Mouse (Mus musculus): ENCODE measurements at regions not wholly inside any gene's neighbourhood (a gene's known extent, or its start where the extent isn't known, plus 50 kb on each side); places are given as distances from the start of the nearest gene placed in this dataset.
"Not testable (repeated sequence)": the region's sequence is repeated elsewhere in the genome, so short reads cannot be mapped to it uniquely, and the experiment has no call there.

DNA sequence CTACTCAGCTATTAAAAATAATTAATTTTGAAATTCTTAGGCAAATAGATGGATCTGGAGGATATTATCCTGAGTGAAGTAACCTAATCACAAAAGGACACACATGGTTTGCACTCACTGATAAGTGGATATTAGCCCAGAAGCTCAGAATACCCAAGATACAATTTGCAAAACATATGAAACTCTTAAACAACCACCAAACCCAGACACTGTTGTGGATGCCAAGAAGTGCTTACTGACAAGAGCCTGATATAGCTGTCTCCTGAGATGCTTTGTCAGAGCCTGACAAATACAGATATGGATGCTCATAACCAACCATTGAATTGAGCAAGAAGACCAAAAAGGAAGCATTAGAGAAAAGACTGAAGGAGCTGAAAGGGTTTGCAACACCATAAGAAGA is 468.4 kb upstream of the Cdh12 start:
- not testable (repeated sequence) for DNase-seq

DNA sequence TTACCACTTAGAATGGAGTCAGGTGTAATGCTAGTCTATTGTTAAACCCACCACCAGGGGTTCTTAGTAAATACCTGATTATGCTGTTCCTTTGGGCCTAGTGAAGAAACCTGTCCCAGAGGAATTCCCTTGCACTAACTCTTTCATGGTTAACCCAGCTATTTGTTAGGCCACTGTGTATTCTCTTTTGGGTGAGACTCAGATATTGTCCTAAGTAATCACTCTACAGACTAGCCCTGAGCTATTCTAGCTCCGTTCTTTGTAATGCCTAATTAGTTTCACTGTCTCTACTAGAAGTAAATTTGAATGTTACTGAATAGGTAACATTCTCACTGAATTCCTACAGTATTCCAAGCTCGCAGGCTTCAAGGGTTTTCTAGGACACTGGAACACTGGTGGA is 464.1 kb upstream of the Cdh12 start:
- not testable (repeated sequence) for DNase-seq

GRCm38 (mm10) chr15:20031772-20032171 is 417.3 kb upstream of the Cdh12 start:
- no peak for DNase-seq

- DNase-seq: no peak
Observed at GRCm38 (mm10) chr15:20034382-20034781, 414.7 kb upstream of the Cdh12 start.

- no peak for DNase-seq
Observed at GRCm38 (mm10) chr15:20038550-20039435, 410.3 kb upstream of the Cdh12 start.

- no peak for DNase-seq
Observed at GRCm38 (mm10) chr15:20040041-20040440, 409.0 kb upstream of the Cdh12 start.

DNA sequence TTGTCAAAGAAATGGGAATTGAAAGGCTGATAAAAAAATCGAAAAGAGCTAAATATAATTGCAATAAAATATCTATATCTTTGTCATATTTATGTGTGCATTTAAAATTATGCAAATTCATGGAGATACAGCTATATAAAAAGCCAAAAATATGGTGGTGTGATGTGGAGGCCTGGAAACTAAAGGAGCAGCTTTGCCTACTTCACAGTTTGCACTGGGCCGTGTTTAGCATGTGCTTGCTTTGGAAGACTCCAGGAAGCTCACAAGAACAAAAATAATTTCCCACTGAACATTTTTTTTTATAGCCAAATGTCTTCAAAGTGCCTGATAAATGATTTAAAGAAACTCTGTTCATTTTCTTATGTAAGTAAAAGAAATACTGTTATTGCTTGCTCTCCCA is 364.1 kb upstream of the Cdh12 start:
- DNase-seq: peak; percentile 6

DNA sequence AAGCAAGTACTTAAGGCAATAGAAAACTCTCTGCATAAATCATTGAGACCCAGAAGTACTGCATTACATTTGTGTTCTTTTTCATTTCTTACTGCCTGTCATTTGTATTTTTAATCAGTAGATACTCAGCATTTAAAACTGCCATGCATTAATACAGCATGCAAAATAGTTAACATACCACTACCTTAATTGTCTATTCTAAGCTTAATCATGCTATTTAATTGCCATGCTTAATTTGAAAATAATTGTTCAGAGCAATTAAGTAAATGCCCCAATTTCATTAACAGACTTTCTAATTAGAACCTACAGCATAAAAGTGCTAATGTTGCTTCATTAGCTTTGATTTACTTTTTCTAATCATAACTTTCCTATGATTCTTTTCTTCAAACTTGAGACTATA is 359.3 kb upstream of the Cdh12 start:
- DNase-seq: no peak

DNA sequence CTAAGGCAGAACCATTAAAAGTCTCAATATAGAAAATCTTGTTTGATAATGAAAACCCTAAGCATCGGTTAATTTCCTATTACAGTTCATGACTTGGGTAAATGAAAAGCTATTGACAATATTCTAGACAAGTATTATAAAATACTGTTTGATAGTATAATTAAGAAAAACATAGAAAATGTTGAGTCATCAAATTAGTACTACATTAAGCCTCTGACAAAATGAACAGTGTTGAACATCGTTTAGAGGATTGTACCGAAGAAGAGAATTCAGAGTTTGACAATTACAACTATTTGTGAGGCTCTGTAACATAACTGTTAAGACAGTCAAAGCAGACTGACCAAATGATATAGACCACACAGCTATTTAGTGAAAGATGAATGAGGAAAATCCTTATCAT is 358.5 kb upstream of the Cdh12 start:
- DNase-seq: no peak

GRCm38 (mm10) chr15:20095764-20096163 is 353.3 kb upstream of the Cdh12 start:
- no peak for DNase-seq

DNA sequence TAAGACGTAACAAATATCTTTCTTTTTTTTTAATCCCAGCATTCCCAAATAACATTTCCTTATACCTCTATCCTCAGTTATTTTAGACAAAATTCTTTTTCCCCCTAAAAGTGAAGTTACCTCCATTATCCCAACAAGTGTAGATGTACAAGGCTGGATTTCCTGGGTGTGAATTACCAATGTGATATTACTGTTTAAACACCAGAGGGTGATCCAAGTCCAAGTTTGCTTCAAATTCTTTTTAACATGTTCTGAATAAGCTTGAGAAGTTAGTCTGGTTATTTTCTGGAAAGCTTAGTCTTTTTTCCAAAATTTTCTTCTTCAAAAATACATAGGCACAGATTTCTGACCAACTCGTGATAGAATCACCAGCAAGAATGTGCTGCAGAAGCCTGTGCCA is 329.5 kb upstream of the Cdh12 start:
- no peak for DNase-seq

- DNase-seq: no peak
Observed at GRCm38 (mm10) chr15:20123586-20123985, 325.5 kb upstream of the Cdh12 start.

DNA sequence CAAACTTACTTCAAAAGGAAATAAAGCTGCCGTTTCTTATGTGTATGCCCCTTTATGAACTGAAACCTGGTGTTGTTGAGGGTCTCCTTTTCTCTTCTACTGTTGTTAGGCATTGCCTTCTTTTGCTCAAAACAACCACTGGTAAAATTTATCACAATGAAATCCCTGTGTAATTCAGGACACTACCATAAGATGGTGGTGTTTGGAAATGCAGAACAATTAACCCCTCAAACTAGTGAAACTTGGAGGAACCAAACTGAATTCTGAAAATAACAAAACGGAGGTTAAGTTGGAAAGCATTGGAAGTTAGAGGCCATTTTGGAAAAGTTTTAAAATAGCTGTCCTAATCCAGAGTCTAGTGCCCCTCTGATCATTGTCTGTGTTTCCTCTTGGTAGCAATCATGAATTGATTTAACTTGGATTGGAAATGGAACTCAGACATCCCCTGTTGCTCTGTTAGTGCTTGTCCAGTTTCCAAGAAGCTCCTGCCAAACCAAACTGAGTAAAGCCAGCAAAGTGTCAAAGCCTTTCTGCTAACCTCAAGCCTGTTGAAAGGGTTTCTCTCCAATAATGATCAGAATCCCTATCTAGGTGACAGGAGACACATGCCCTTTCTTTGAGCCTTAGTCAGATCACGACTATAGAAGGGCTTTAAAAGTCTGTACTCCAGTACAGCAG is 313.0 kb upstream of the Cdh12 start:
- no peak for DNase-seq

GRCm38 (mm10) chr15:20151910-20152309 is 297.2 kb upstream of the Cdh12 start:
- DNase-seq: no peak
